Mouse (Mus musculus): ENCODE measurements around the gene Zmiz1. TPM values are rescaled to one million over a fixed set of nuclear protein-coding genes. Genes with fewer than 3 reads are reported as not detected.

Gene Zmiz1
- total RNA-seq, 2 experiments from 2014 or later = 27.4 to 34.5 TPM

- DNase-seq = peak; percentile 88
- TF ChIP-seq CTCF (IDR thresholded peaks at IDR 0.05) = peak; percentile 4; the same call in 1 of the 2 replicates
Observed at GRCm38 (mm10) chr14:25488097-25488613, 29.2 kb downstream of the Zmiz1 start.

GRCm38 (mm10) chr14:25489336-25490078 is 30.5 kb downstream of the Zmiz1 start:
- Histone ChIP-seq H3K4me3 (no peak overlapping the region), H3K27ac (peak overlapping the region; percentile 97)
- no peak for TF ChIP-seq CTCF (IDR thresholded peaks at IDR 0.05)
- intact Hi-C loops (cut with DNase I) = no loop called here
- peak; percentile 76 for DNase-seq

More at GRCm38 (mm10) chr14:25488097-25488613, 29.2 kb downstream of the Zmiz1 start:
- intact Hi-C loops (cut with DNase I) = no loop called here
- peak overlapping the region; percentile 25 for H3K4me3 ChIP-seq
- peak overlapping the region; percentile 97 for H3K27ac ChIP-seq

- intact Hi-C loops (cut with DNase I) = no loop called here
- no peak for TF ChIP-seq CTCF (IDR thresholded peaks at IDR 0.05)
Observed at GRCm38 (mm10) chr14:25491961-25492360, 33.0 kb downstream of the Zmiz1 start.

GRCm38 (mm10) chr14:25492567-25493279 is 33.7 kb downstream of the Zmiz1 start:
- intact Hi-C loops (cut with DNase I) = no loop called here
- TF ChIP-seq CTCF (IDR thresholded peaks at IDR 0.05) = no peak
- DNase-seq = no peak
- Histone ChIP-seq H3K4me3 (no peak overlapping the region), H3K27ac (peak overlapping the region; percentile 96)

More at GRCm38 (mm10) chr14:25491961-25492360, 33.0 kb downstream of the Zmiz1 start:
- Histone ChIP-seq H3K4me3 (no peak overlapping the region), H3K27ac (peak overlapping the region; percentile 96)
- no peak for DNase-seq

GRCm38 (mm10) chr14:25493301-25494241 is 34.6 kb downstream of the Zmiz1 start:
- TF ChIP-seq CTCF (IDR thresholded peaks at IDR 0.05) = no peak
- Histone ChIP-seq H3K4me3 (no peak overlapping the region; the same call in none of the 2 replicates), H3K27ac (peak overlapping the region; percentile 96)
- intact Hi-C loops (cut with DNase I) = no loop called here
- peak; percentile 90 for DNase-seq

GRCm38 (mm10) chr14:25494778-25495177 is 35.8 kb downstream of the Zmiz1 start:
- intact Hi-C loops (cut with DNase I) = no loop called here
- H3K27ac ChIP-seq = peak overlapping the region; percentile 96

GRCm38 (mm10) chr14:25496116-25496515 is 37.1 kb downstream of the Zmiz1 start:
- H3K27ac ChIP-seq = peak overlapping the region; percentile 96
- TF ChIP-seq CTCF (IDR thresholded peaks at IDR 0.05) = no peak
- intact Hi-C loops (cut with DNase I) = loop anchor here (2.0 kb wide), 2 partner anchors 15 to 35 kb away; no protein-coding TSS in a partner anchor
- H3K4me3 ChIP-seq = no peak overlapping the region; the same call in 1 of the 2 replicates
- peak; percentile 78 for DNase-seq

More at GRCm38 (mm10) chr14:25494778-25495177, 35.8 kb downstream of the Zmiz1 start:
- no peak for TF ChIP-seq CTCF (IDR thresholded peaks at IDR 0.05)
- H3K4me3 ChIP-seq = no peak overlapping the region
- DNase-seq = no peak

GRCm38 (mm10) chr14:25496989-25497388 is 38.0 kb downstream of the Zmiz1 start:
- intact Hi-C loops (cut with DNase I) = loop anchor here (2.0 kb wide), 2 partner anchors 16 to 36 kb away; no protein-coding TSS in a partner anchor
- peak; percentile 79 for DNase-seq
- Histone ChIP-seq H3K27ac (peak overlapping the region; percentile 96), H3K4me3 (no peak overlapping the region)
- no peak for TF ChIP-seq CTCF (IDR thresholded peaks at IDR 0.05)

GRCm38 (mm10) chr14:25497596-25497995 is 38.6 kb downstream of the Zmiz1 start:
- H3K4me3 ChIP-seq = no peak overlapping the region
- peak; percentile 94 for DNase-seq
- TF ChIP-seq CTCF (IDR thresholded peaks at IDR 0.05) = peak; percentile 9; the same call in 1 of the 2 replicates
- intact Hi-C loops (cut with DNase I) = loop anchor here (2.0 kb wide), 2 partner anchors 17 to 37 kb away; no protein-coding TSS in a partner anchor
- H3K27ac ChIP-seq = peak overlapping the region; percentile 96

- TF ChIP-seq CTCF (IDR thresholded peaks at IDR 0.05) = no peak
- intact Hi-C loops (cut with DNase I) = loop anchor here (1.0 kb wide), 1 partner anchor 10 kb away; no protein-coding TSS in a partner anchor
- peak overlapping the region; percentile 0; the same call in 1 of the 2 replicates for H3K4me3 ChIP-seq
- peak overlapping the region; percentile 96 for H3K27ac ChIP-seq
- no peak for DNase-seq
Observed at GRCm38 (mm10) chr14:25498367-25498766, 39.4 kb downstream of the Zmiz1 start.

- DNase-seq = no peak
- intact Hi-C loops (cut with DNase I) = no loop called here
- H3K27ac ChIP-seq = peak overlapping the region; percentile 96
- H3K4me3 ChIP-seq = no peak overlapping the region
- no peak for TF ChIP-seq CTCF (IDR thresholded peaks at IDR 0.05)
Observed at GRCm38 (mm10) chr14:25499526-25499925, 40.5 kb downstream of the Zmiz1 start.

Data from gastrocnemius, adult 2 months (tissue).